Mouse (Mus musculus) stomach, postnatal 0 days (tissue): ENCODE results near the gene Pepd. TPM values are rescaled to one million over a fixed set of nuclear protein-coding genes. Genes with fewer than 3 reads are reported as not detected.

Experiments
- ATAC-seq: fragments of 200-750 bp; cut with Nextera tagmentation; 2 replicates; pipeline ENCODE4 v1.8.0; 2017; ENCODE audit not compliant: low FRiP score, low TSS enrichment
- DNase-seq: peaks from one replicate; pipeline ENCODE4 v3.0.0-alpha.2; 2016; ENCODE audit warnings: low spot score
- H3K27ac ChIP-seq: fragments of 300-500 bp; sonication (generic); replicated peaks from 2 replicates; pipeline ENCODE4 v1.5.1; 2014; ENCODE audit warnings: mild to moderate bottlenecking, control low read depth
- H3K27me3 ChIP-seq: fragments of 300-500 bp; sonication (generic); 2 replicates; pipeline ENCODE4 v1.6.1; 2014; ENCODE audit warnings: low read length; ENCODE audit not compliant: control insufficient read depth, insufficient read depth
- H3K36me3 ChIP-seq: fragments of 300-500 bp; sonication (generic); 2 replicates; pipeline ENCODE4 v1.6.1; 2014; ENCODE audit warnings: low read length, mixed read lengths; ENCODE audit not compliant: control insufficient read depth, insufficient read depth
- H3K4me1 ChIP-seq: fragments of 300-500 bp; sonication (generic); replicated peaks from 2 replicates; pipeline ENCODE4 v1.6.1; 2014; ENCODE audit warnings: antibody characterized with exemption; ENCODE audit not compliant: control insufficient read depth, insufficient read depth
- H3K4me2 ChIP-seq: fragments of 300-500 bp; sonication (generic); replicated peaks from 2 replicates; pipeline ENCODE4 v1.6.1; 2014; ENCODE audit warnings: low read depth, mild to moderate bottlenecking, control low read depth, moderate library complexity
- H3K4me3 ChIP-seq: fragments of 300-500 bp; sonication (generic); 2 replicates; pipeline ENCODE4 v1.5.1; 2014; ENCODE audit warnings: low read depth, low read length, control low read depth
- H3K9ac ChIP-seq: fragments of 300-500 bp; sonication (generic); 2 replicates; pipeline ENCODE4 v1.6.1; 2014; ENCODE audit warnings: mild to moderate bottlenecking, low read length, control low read depth, mixed read lengths
- H3K9me3 ChIP-seq: fragments of 300-500 bp; sonication (generic); 2 replicates; pipeline ENCODE4 v1.6.1; 2016; ENCODE audit warnings: low read length; ENCODE audit not compliant: control insufficient read depth
- CTCF ChIP-seq: IDR thresholded peaks from 2 replicates; pipeline ENCODE4 v1.5.1; 2016; ENCODE audit warnings: antibody characterized with exemption, low read depth, mild to moderate bottlenecking, moderate library complexity
- EP300 ChIP-seq: optimal IDR thresholded peaks from 2 replicates; pipeline ENCODE3; 2016; ENCODE audit warnings: antibody characterized with exemption
- WGBS: fragments of 180-500 bp; shearing (Covaris S2); extraction: QIAGEN DNeasy Blood & Tissue Kit; methylation state at CpG from one replicate; pipeline ENCODE4 v1.1.7; 2014; 5-methylcytosine and 5-hydroxymethylcytosine counted together
- polyA plus RNA-seq: library from polyadenylated mRNA; unstranded; fragments of >200 nt; fragmentation: Nextera tagmentation; extraction: Ambion mirVana; gene quantifications from 2 replicates; pipeline ENCODE4 v1.2.1, GENCODE M21; 2015

Pepd gene
- 48.7 and 48.8 TPM in 2 replicates for polyA plus RNA-seq

GRCm38 (mm10) chr7:34911919-34912897 is at the start of gene Pepd:
Pepd (plus strand) TSS chr7:34912379.
- H3K4me1 ChIP-seq, result no peaks in the 10 kb centered on the region; the same call in 1 of the 2 replicates
- H3K27me3 ChIP-seq, result no peaks in the 10 kb centered on the region
- DNase-seq, result peak; percentile 96
- no peak for TF ChIP-seq CTCF
- TF ChIP-seq EP300, result no peak
- 7% methylated on average over 44 of the region's 44 CpGs for WGBS
- ATAC-seq, result peak; percentile 98
- peak within 1 kb of the TSS; percentile 80 for H3K9ac ChIP-seq
- no peaks in the 10 kb centered on the region for H3K9me3 ChIP-seq
- H3K4me2 ChIP-seq, result peak within 1 kb of the TSS; percentile 99
- no peak within 1 kb of the TSS; the same call in 1 of the 2 replicates for H3K27ac ChIP-seq
- no peaks in the 10 kb centered on the region for H3K36me3 ChIP-seq
- peak within 1 kb of the TSS; percentile 86 for H3K4me3 ChIP-seq

- no peaks in the 10 kb centered on the region for H3K4me1 ChIP-seq
- H3K4me2 ChIP-seq, result no peak overlapping the region
- TF ChIP-seq CTCF (no peak), EP300 (no peak)
- H3K27ac ChIP-seq, result no peak overlapping the region
- ATAC-seq (no peak), DNase-seq (no peak)
- no peak overlapping the region for H3K9ac ChIP-seq
- no peaks in the 10 kb centered on the region for H3K9me3 ChIP-seq
- no peaks in the 10 kb centered on the region for H3K27me3 ChIP-seq
- H3K36me3 ChIP-seq, result no peaks in the 10 kb centered on the region
- no peak overlapping the region for H3K4me3 ChIP-seq
- 69% methylated on average over 6 of the region's 6 CpGs for WGBS
These were observed 44.9 kb upstream of the Pepd start for GRCm38 (mm10) chr7:34867289-34867688.

GRCm38 (mm10) chr7:34869693-34870092 is 42.5 kb upstream of the Pepd start:
- no peak overlapping the region for H3K4me3 ChIP-seq
- H3K27ac ChIP-seq, result no peak overlapping the region
- H3K9ac ChIP-seq, result no peak overlapping the region
- H3K36me3 ChIP-seq, result no peaks in the 10 kb centered on the region
- H3K9me3 ChIP-seq, result no peaks in the 10 kb centered on the region
- DNase-seq, result no peak
- H3K4me1 ChIP-seq, result no peaks in the 10 kb centered on the region
- no peaks in the 10 kb centered on the region for H3K27me3 ChIP-seq
- WGBS, result 83% methylated on average over 13 of the region's 13 CpGs
- ATAC-seq, result no peak
- TF ChIP-seq CTCF (no peak), EP300 (no peak)
- H3K4me2 ChIP-seq, result no peak overlapping the region

DNA sequence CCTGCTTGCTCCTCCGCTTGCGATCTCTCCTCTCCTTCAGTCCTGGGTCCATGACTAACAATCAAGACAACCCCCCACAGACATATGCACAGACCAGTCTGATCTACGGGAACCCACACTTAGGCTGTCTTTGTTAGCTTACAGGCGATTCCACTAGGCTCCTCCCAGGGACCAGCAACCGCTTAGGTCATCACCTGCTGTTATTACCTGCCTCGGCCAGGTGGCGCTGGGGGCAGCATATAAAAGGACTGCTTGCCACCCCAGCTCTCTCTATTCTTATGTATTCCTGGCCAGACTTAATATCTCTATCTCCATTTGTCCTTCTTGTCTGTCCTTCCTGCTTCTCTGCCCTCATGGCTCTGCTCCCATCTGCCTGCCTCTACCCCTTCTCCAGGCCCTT is 35.4 kb upstream of the Pepd start:
- TF ChIP-seq CTCF (peak; percentile 62), EP300 (no peak)
- WGBS, result 46% methylated on average over 7 of the region's 7 CpGs
- Histone ChIP-seq H3K4me1 (no peaks in the 10 kb centered on the region), H3K27me3 (no peaks in the 10 kb centered on the region), H3K9me3 (no peaks in the 10 kb centered on the region), H3K27ac (no peak overlapping the region), H3K9ac (no peak overlapping the region), H3K4me2 (no peak overlapping the region), H3K4me3 (no peak overlapping the region), H3K36me3 (no peaks in the 10 kb centered on the region)
- ATAC-seq (no peak), DNase-seq (peak; percentile 63)

DNA sequence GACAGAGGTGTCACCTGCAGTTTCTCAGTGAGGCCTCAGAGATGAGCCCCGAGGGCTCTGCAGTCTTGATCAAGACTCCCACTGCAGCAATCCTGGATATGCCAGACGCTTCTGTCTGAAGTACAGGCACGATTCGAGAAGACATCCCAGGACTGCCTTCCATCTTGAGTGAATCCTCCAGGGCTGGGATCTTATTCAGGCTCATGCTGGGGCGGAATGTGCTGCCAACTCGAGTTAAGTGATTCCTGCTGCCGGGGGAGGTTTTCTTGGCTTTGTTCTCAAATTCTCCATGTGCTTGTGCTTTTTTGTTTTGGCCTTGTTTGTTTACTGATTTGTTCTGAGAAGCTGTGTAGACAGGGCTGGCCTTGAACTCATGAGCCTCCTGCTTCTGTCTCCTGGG is 34.4 kb upstream of the Pepd start:
- Histone ChIP-seq H3K27ac (no peak overlapping the region), H3K27me3 (no peaks in the 10 kb centered on the region), H3K9ac (no peak overlapping the region), H3K4me2 (no peak overlapping the region), H3K36me3 (no peaks in the 10 kb centered on the region), H3K4me3 (no peak overlapping the region), H3K9me3 (no peaks in the 10 kb centered on the region), H3K4me1 (no peaks in the 10 kb centered on the region)
- TF ChIP-seq EP300 (no peak), CTCF (no peak)
- ATAC-seq (no peak), DNase-seq (no peak)
- WGBS, result 74% methylated on average over 7 of the region's 7 CpGs

- Histone ChIP-seq H3K4me3 (no peak overlapping the region), H3K4me1 (no peaks in the 10 kb centered on the region), H3K36me3 (no peaks in the 10 kb centered on the region), H3K27me3 (no peaks in the 10 kb centered on the region), H3K9ac (no peak overlapping the region), H3K9me3 (no peaks in the 10 kb centered on the region), H3K27ac (no peak overlapping the region), H3K4me2 (no peak overlapping the region)
- DNase-seq, result no peak
- TF ChIP-seq CTCF (no peak), EP300 (no peak)
- ATAC-seq, result no peak
- 79% methylated on average over 6 of the region's 6 CpGs for WGBS
These were observed 23.7 kb upstream of the Pepd start for GRCm38 (mm10) chr7:34888441-34888840.
